21 mouse cellular contexts compared by ENCODE assay signal in genomic region chr5:118472291-118472690, GRCm38 (mm10).
DNase-seq lines count a peak whose midpoint lies in the region; TF ChIP-seq lines count a peak whose summit lies in the region.
"Had no signal": no experiment of that assay in that cellular context is flagged by ENCODE, and none has a peak within 500 bp of the region (broad histone marks: within the 10 kb centered on the region; RNA-seq: fewer than 3 reads in every experiment).

No protein-coding gene starts in this region.

- no peak overlapping the region for H3K4me3 ChIP-seq in ES-E14 (ENCODE audit: insufficient read depth in 1 of 2, low read depth in 1 of 2, low read length in 2 of 2, poor library complexity in 1 of 2, severe bottlenecking in 1 of 2)
- H3K4me3 ChIP-seq: embryonic facial prominence, embryonic 13.5 days; embryonic facial prominence, embryonic 15.5 days; erythroblast, embryonic 14.5 days; forebrain, embryonic 10.5 days; forebrain, embryonic 12.5 days had no signal

- H3K27ac ChIP-seq in ES-E14 (ENCODE audit: insufficient read depth, low read depth, low read length, poor library complexity, severe bottlenecking), result no peak overlapping the region
- H3K27ac ChIP-seq: forebrain, embryonic 12.5 days had no signal

- peak overlapping the region; percentile 22; the same call in 1 of the 2 replicates for H3K9ac ChIP-seq in ES-E14 (ENCODE audit: insufficient read depth, low read depth, low read length, poor library complexity, severe bottlenecking)
- H3K9ac ChIP-seq: embryonic facial prominence, embryonic 13.5 days; embryonic facial prominence, embryonic 15.5 days; forebrain, embryonic 12.5 days had no signal

- no peaks in the 10 kb centered on the region for H3K9me3 ChIP-seq in ES-E14 (ENCODE audit: control insufficient read depth, insufficient read depth, low read depth, low read length)
- H3K9me3 ChIP-seq: embryonic facial prominence, embryonic 13.5 days; embryonic facial prominence, embryonic 15.5 days; forebrain, embryonic 10.5 days; forebrain, embryonic 12.5 days had no signal

- no peaks in the 10 kb centered on the region for H3K36me3 ChIP-seq in ES-E14 (ENCODE audit: control insufficient read depth, insufficient read depth, low read length, poor library complexity, severe bottlenecking)
- H3K36me3 ChIP-seq: embryonic facial prominence, embryonic 13.5 days; embryonic facial prominence, embryonic 15.5 days; forebrain, embryonic 10.5 days; forebrain, embryonic 12.5 days had no signal

- peaks cover 2 to 45% of the 10 kb centered on the region in 2 experiments for H3K4me1 ChIP-seq in ES-E14 (ENCODE audit: control insufficient read depth in 2 of 2, insufficient read depth in 2 of 2, low read length in 2 of 2, poor library complexity in 1 of 2)

- DNase-seq in gastrocnemius, adult 18-20 months (ENCODE audit: low spot score), result peak; percentile 54
- DNase-seq in gastrocnemius, postnatal 14 days, result no peak
- peak; percentile 36 for DNase-seq in gastrocnemius, postnatal 25 days
- DNase-seq in gastrocnemius, postnatal 10 days, result no peak
- no peak for DNase-seq in ES-E14 (ENCODE audit: low read depth, low spot score)
- DNase-seq: adrenal gland, adult 2 months; adrenal gland, postnatal 10 days; adrenal gland, postnatal 25 days; B cell, adult 2 months; cerebellum, adult 11 months; cerebellum, adult 18-20 months; cerebellum, adult 8-10 months; cerebellum, adult 9-11 months; cerebellum, postnatal 14 days; cerebellum, postnatal 36 days; embryo, embryonic 11 days had no signal

- in situ Hi-C loops in ES-E14 (cut with MboI; ENCODE audit: low sequenced_read_pairs in 2 of 2, unreplicated experiment in 2 of 2), result no loop called here

- intact Hi-C loops in gastrocnemius, postnatal 14 days (cut with DNase I; ENCODE audit: low total_unique reads), result no loop called here

TF ChIP-seq in ES-E14, 5 proteins besides CTCF, POLR2A, EP300 and RAD21:
- TF ChIP-seq ZNF384 (IDR thresholded peaks at IDR 0.05; ENCODE audit: low read depth, low read length) (no peak), CHD2 (IDR thresholded peaks at IDR 0.05; ENCODE audit: low read depth, low read length) (no peak), ZC3H11A (IDR thresholded peaks at IDR 0.05; ENCODE audit: borderline replicate concordance, low read depth, low read length) (no peak), MAFK (IDR thresholded peaks at IDR 0.05; ENCODE audit: insufficient read depth, low read depth, low read length) (no peak), HCFC1 (IDR thresholded peaks at IDR 0.05; ENCODE audit: borderline replicate concordance, insufficient read depth, low read length) (no peak)
TF ChIP-seq in ES-E14: peak in this region for 0.

Comparison
In these comparisons a context has a peak if more than half of its experiments do, and no peak if none do; other contexts are left out.
1. DNase-seq: peak in gastrocnemius, adult 18-20 months (single experiment) and gastrocnemius, postnatal 25 days (single experiment); none in gastrocnemius, postnatal 14 days (single experiment), gastrocnemius, postnatal 10 days (single experiment) and ES-E14 (single experiment).